Mouse (Mus musculus): ENCODE data around the gene Gas2l1. TPM values are rescaled to one million over a fixed set of nuclear protein-coding genes. Genes with fewer than 3 reads are reported as not detected.
A peak's percentile ranks its signal among the peaks of the same experiment; 100 is the strongest.
"Not testable (repeated sequence)": the region's sequence is repeated elsewhere in the genome, so short reads cannot be mapped to it uniquely, and the experiment has no call there.

Gas2l1 gene
- polyA plus RNA-seq, 1 experiment from 2014 or later: 34.4 TPM

DNA sequence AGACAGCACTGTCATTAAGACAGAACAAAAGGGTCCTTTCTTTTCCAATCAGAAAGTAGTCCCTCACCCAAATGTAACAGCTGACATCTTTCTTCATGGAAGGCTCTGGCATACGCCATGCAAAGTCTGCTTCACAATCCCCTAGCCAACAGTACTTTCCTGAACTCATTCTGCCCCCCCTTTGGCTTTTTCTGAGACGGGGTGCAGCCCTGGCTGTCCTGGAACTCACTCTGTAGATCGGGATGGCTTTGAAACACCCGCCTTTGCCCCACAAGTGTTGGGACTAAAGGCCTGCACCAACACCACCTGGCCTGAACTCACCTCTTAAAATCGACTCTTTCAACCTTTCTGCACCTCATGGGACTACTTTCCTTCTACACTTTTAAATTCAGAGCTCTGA, 30.8 kb upstream of the Gas2l1 start:
- H3K36me3 ChIP-seq: peaks cover 56% of the 10 kb centered on the region
- no peak for DNase-seq (ENCODE audit: low spot score)
- peaks cover 24% of the 10 kb centered on the region for H3K4me1 ChIP-seq
- H3K9me3 ChIP-seq (replicated peaks): no peaks in the 10 kb centered on the region
- no peak overlapping the region for H3K4me3 ChIP-seq
- H3K27me3 ChIP-seq (ENCODE audit: low read depth, poor library complexity, severe bottlenecking): no peaks in the 10 kb centered on the region
- 87% methylated on average over 5 of the region's 5 CpGs for WGBS
- H3K27ac ChIP-seq: no peak overlapping the region

DNA sequence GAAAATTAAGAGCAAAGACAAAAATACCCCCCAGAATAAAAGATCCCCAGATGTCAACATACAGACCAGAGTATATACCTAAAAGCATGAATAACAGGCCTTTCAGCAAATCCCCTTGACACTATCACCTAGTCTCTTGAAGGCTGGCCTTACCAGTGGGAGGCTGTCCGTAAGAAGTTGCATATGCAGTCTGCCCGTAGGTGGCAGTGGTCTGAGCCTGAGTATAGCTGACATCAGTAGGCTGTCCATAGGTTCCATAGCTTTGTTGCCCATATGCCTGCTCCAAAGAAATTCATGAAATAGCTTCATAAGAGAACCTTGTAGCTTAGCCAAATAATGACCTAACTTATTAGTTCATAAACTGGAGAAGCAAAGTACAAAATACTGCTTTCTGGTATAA, 26.6 kb upstream of the Gas2l1 start:
- DNase-seq (ENCODE audit: low spot score): no peak
- Histone ChIP-seq H3K9me3 (replicated peaks) (no peaks in the 10 kb centered on the region), H3K27ac (no peak overlapping the region), H3K4me3 (no peak overlapping the region), H3K27me3 (ENCODE audit: low read depth, poor library complexity, severe bottlenecking) (no peaks in the 10 kb centered on the region), H3K4me1 (peaks cover 4% of the 10 kb centered on the region; the same call in 1 of the 2 replicates), H3K36me3 (peaks cover 97% of the 10 kb centered on the region)
- 72% methylated on average over 2 of the region's 2 CpGs for WGBS

- H3K27ac ChIP-seq: no peak overlapping the region
- 95% methylated on average over 1 of the region's 1 CpGs for WGBS
- H3K9me3 ChIP-seq (replicated peaks): no peaks in the 10 kb centered on the region
- DNase-seq (ENCODE audit: low spot score): no peak
- H3K36me3 ChIP-seq: peaks cover 100% of the 10 kb centered on the region
- H3K4me1 ChIP-seq: no peaks in the 10 kb centered on the region
- H3K4me3 ChIP-seq: no peak overlapping the region
- no peaks in the 10 kb centered on the region for H3K27me3 ChIP-seq (ENCODE audit: low read depth, poor library complexity, severe bottlenecking)
These were observed 24.0 kb upstream of the Gas2l1 start for GRCm38 (mm10) chr11:5089147-5089546.

DNA sequence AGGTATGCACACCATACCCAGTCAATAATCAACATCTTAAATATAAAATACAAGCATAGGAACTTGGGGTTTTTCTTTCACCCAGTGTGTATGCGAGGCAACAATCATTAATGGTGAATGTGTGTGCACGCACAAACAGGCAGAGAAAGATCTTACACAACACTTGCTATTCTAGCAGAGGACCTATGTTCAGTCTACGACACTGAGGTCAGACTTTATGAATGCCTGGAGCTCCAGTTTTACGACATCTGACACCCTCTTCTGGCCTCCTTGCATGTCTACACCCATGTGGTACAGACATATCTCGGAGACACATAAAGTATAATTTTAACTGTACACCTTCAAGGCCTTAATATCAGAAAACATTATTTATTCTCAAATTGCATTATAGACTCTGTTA, 11.7 kb upstream of the Gas2l1 start:
- H3K36me3 ChIP-seq: peaks cover 92% of the 10 kb centered on the region

GRCm38 (mm10) chr11:5075760-5076159, 10.6 kb upstream of the Gas2l1 start:
- H3K36me3 ChIP-seq: peaks cover 92% of the 10 kb centered on the region
- H3K27ac ChIP-seq: no peak overlapping the region
- no peak for DNase-seq (ENCODE audit: low spot score)
- no peaks in the 10 kb centered on the region for H3K4me1 ChIP-seq
- no peak overlapping the region for H3K4me3 ChIP-seq
- no peaks in the 10 kb centered on the region for H3K27me3 ChIP-seq (ENCODE audit: low read depth, poor library complexity, severe bottlenecking)
- H3K9me3 ChIP-seq (replicated peaks): no peaks in the 10 kb centered on the region

More for the DNA sequence above, 11.7 kb upstream of the Gas2l1 start:
- WGBS: 88% methylated on average over 4 of the region's 5 CpGs
- H3K4me1 ChIP-seq; H3K27ac ChIP-seq; H3K4me3 ChIP-seq; H3K9me3 ChIP-seq (replicated peaks); DNase-seq (ENCODE audit: low spot score); H3K27me3 ChIP-seq (ENCODE audit: low read depth, poor library complexity, severe bottlenecking): not testable (repeated sequence)

DNA sequence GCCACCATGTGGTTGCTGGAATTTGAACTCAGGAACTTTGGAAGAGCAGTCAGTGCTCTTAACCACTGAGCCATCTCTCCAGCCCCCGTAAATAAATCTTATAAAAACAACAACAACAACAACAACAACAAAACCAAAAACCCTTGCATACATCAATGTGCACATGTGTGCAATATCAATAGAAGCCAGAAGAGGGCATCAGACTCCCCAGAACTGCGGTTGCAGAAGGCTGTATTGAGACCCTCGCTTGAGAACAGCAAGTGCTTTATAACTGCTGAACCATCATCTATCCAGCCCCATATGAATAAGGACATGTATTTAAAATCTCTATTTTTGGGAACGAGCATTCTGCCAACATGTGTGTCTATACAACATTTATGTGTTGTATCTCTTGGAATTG, 9.8 kb upstream of the Gas2l1 start:
- WGBS: 85% methylated on average over 4 of the region's 4 CpGs
- Histone ChIP-seq H3K36me3 (peaks cover 92% of the 10 kb centered on the region), H3K27ac (no peak overlapping the region), H3K4me3 (no peak overlapping the region), H3K27me3 (ENCODE audit: low read depth, poor library complexity, severe bottlenecking) (no peaks in the 10 kb centered on the region), H3K9me3 (replicated peaks) (no peaks in the 10 kb centered on the region), H3K4me1 (no peaks in the 10 kb centered on the region)
- no peak for DNase-seq (ENCODE audit: low spot score)

DNA sequence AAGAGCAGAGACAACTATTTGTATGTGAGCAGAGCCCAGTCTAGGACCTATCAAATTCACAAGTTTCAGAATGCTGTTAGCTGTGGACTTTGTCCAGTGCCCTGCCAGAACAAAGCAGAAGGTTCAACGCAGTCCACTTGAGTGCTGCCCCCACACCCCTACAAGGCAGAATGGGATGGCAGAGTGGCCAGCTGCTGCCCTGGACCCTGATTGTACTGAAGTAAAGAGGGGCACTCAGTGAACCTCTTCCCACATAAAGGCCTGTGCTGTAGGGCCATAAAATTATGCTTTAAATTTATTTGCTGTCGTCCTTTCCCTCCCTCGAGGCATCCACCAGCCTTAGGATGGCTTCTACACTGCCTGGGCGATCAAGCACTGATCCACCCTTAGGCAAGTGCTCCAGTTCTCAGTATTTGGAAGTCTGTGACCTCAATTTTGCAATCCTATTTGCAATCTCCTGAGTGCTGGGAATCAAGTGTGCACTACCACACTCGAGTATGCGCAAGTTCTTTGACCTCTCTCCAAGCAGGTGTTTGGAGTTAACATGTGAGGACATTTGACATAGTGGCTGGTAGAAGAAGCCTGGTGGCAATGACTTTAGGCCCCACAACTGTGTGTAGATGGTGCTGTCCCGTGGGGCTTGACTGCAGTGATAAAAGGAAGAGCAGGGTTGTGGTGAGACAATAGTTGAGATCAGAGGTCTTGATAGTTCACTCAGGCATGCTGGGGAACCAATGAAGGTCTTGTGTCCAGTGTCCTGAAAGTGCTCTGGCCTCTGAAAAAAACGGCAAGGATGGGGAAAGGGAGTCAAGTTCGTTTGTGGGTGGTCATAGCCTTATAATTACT, 3.2 kb upstream of the Gas2l1 start:
- H3K4me3 ChIP-seq: no peak overlapping the region
- DNase-seq (ENCODE audit: low spot score): no peak
- 90% methylated on average over 9 of the region's 9 CpGs for WGBS
- peaks cover 59% of the 10 kb centered on the region for H3K36me3 ChIP-seq
- no peaks in the 10 kb centered on the region for H3K9me3 ChIP-seq (replicated peaks)
- peaks cover 15% of the 10 kb centered on the region for H3K4me1 ChIP-seq
- no peak overlapping the region for H3K27ac ChIP-seq
- H3K27me3 ChIP-seq (ENCODE audit: low read depth, poor library complexity, severe bottlenecking): peaks cover 16% of the 10 kb centered on the region

DNA sequence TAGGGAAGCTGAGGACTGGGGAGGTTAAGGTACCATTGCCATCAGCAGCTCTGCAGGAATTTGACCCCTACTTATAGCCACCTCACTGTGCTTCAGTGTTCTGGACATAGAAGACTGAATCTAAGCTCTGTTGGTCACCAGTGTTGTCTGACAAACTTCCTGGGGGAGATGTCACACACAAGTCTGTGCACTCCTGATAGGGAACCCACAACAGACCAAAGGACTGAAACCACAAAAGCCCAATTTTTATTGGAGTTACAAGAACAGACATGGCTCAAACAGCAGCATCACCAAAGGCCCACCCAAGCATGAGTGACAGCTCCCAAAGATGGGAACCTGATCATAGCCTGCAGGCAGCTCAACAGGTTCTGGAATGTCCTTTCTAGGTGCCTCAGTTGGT, 1.9 kb upstream of the Gas2l1 start:
- no peak overlapping the region for H3K4me3 ChIP-seq
- no peak for DNase-seq (ENCODE audit: low spot score)
- no peak overlapping the region for H3K27ac ChIP-seq
- H3K4me1 ChIP-seq: peaks cover 27% of the 10 kb centered on the region
- peaks cover 28% of the 10 kb centered on the region for H3K27me3 ChIP-seq (ENCODE audit: low read depth, poor library complexity, severe bottlenecking)
- H3K36me3 ChIP-seq: peaks cover 46% of the 10 kb centered on the region
- H3K9me3 ChIP-seq (replicated peaks): no peaks in the 10 kb centered on the region

GRCm38 (mm10) chr11:5064282-5065055, 658 bp downstream of the Gas2l1 start:
- H3K36me3 ChIP-seq: peaks cover 24% of the 10 kb centered on the region
- H3K4me1 ChIP-seq: peaks cover 46% of the 10 kb centered on the region

DNA sequence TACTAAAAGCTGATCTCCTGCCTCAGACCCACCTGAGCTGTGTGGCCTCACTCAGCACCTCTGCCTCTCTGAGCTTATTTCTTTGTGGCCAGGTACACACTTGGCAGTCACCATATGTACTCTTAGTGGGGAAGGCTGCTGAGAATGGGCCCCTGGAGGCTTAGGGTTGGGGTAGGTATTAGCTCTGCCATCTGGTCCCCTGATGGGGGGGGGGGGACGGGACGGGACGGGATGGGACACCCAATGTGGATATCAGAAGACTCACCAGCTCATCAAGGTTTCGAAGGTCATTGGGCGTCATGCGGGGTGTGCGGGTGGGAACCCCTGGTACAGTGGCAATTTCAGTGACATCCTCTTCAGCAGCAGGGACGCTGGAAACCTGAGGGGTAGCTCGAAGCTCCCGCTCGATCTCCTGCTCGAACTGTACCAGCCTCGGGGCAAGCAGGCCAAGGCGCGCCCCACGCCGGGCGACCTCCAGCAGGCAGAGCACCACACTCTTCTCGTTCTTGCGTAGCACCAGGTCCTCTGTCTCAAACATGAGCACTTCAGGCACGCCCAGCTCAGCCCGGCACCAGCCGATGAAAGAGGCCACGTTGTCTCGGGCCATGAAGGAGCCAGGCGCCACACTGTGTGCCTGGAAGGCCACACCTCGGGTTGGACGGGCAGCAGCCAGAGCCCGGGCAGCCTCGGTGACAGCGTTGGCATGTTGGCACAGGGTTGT, 1.4 kb downstream of the Gas2l1 start:
- Histone ChIP-seq H3K9me3 (replicated peaks) (no peaks in the 10 kb centered on the region), H3K27ac (0 out of 2 replicates have a peak overlapping the region, but pooled peaks have one; percentile 83), H3K4me1 (peaks cover 54% of the 10 kb centered on the region), H3K36me3 (peaks cover 16% of the 10 kb centered on the region), H3K27me3 (ENCODE audit: low read depth, poor library complexity, severe bottlenecking) (peaks cover 62% of the 10 kb centered on the region), H3K4me3 (peak overlapping the region; percentile 69)
- no peak for DNase-seq (ENCODE audit: low spot score)
- 49% methylated on average over 31 of the region's 31 CpGs for WGBS

More at GRCm38 (mm10) chr11:5064282-5065055, 658 bp downstream of the Gas2l1 start:
- Histone ChIP-seq H3K27me3 (ENCODE audit: low read depth, poor library complexity, severe bottlenecking) (peaks cover 54% of the 10 kb centered on the region), H3K9me3 (replicated peaks) (no peaks in the 10 kb centered on the region), H3K4me3 (peak overlapping the region; percentile 69), H3K27ac (peak overlapping the region; percentile 83)
- DNase-seq (ENCODE audit: low spot score): no peak
- WGBS: 13% methylated on average over 38 of the region's 38 CpGs

- Histone ChIP-seq H3K4me1 (peaks cover 61% of the 10 kb centered on the region), H3K27me3 (ENCODE audit: low read depth, poor library complexity, severe bottlenecking) (peaks cover 69% of the 10 kb centered on the region), H3K9me3 (replicated peaks) (no peaks in the 10 kb centered on the region), H3K27ac (no peak overlapping the region), H3K4me3 (0 out of 2 replicates have a peak overlapping the region, but pooled peaks have one; percentile 50), H3K36me3 (peaks cover 9% of the 10 kb centered on the region)
- DNase-seq (ENCODE audit: low spot score): no peak
- WGBS: 63% methylated on average over 13 of the region's 13 CpGs
These were observed 2.1 kb downstream of the Gas2l1 start for GRCm38 (mm10) chr11:5062860-5063505.

- WGBS: 9% methylated on average over 13 of the region's 13 CpGs
- peak overlapping the region; percentile 61; the same call in 1 of the 2 replicates for H3K27ac ChIP-seq
These were observed 2.8 kb downstream of the Gas2l1 start for GRCm38 (mm10) chr11:5062326-5062725.

More at GRCm38 (mm10) chr11:5062326-5062725, 2.8 kb downstream of the Gas2l1 start:
- no peak for DNase-seq (ENCODE audit: low spot score)
- Histone ChIP-seq H3K27me3 (ENCODE audit: low read depth, poor library complexity, severe bottlenecking) (peaks cover 76% of the 10 kb centered on the region), H3K4me3 (peak overlapping the region; percentile 50), H3K4me1 (peaks cover 67% of the 10 kb centered on the region), H3K36me3 (peaks cover 4% of the 10 kb centered on the region; the same call in 1 of the 2 replicates), H3K9me3 (replicated peaks) (no peaks in the 10 kb centered on the region)
